Mouse (Mus musculus): Measurements from ENCODE around the gene Gipc3. TPM values are rescaled to one million over a fixed set of nuclear protein-coding genes. Genes with fewer than 3 reads are reported as not detected.

Gipc3 gene
- polyA plus RNA-seq, 1 experiment from 2014 or later, result not detected

DNA sequence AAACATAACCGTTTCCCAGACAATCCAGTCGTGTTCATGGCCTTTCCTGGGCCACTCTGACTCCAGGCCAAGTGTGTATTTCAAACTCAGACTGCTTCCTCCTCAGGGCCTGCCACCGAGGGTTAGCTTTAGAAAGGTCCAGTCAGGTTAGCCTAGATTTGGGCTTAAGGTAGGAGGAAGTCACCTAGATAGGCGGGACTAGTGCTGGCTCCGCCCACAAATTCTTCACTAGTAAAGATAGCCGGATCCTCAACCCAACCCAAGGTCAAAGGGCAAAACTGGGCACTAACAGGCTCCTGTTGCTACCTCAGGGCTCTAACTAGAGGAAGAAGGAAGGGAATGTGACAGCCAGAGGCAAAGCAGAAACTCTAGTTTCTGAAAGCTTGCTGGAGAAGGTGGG is 56.5 kb downstream of the Gipc3 start:
- no peak overlapping the region for H3K9ac ChIP-seq
- H3K4me2 ChIP-seq (replicated peaks), result no peak overlapping the region
- no peaks in the 10 kb centered on the region for H3K9me3 ChIP-seq (ENCODE audit: control insufficient read depth, low read length)
- H3K4me1 ChIP-seq (replicated peaks; ENCODE audit: control insufficient read depth, insufficient read depth, low read length), result peaks cover 8% of the 10 kb centered on the region
- ATAC-seq (ENCODE audit: low FRiP score), result no peak
- no peak overlapping the region for H3K4me3 ChIP-seq (replicated peaks; ENCODE audit: low read length)
- H3K27me3 ChIP-seq (ENCODE audit: control insufficient read depth, insufficient read depth, low read length), result peaks cover 47% of the 10 kb centered on the region
- no peak overlapping the region for H3K27ac ChIP-seq
- WGBS, result 52% methylated on average over 6 of the region's 6 CpGs
- DNase-seq (ENCODE audit: low spot score), result no peak
- no peaks in the 10 kb centered on the region for H3K36me3 ChIP-seq (replicated peaks; ENCODE audit: control insufficient read depth, insufficient read depth)

DNA sequence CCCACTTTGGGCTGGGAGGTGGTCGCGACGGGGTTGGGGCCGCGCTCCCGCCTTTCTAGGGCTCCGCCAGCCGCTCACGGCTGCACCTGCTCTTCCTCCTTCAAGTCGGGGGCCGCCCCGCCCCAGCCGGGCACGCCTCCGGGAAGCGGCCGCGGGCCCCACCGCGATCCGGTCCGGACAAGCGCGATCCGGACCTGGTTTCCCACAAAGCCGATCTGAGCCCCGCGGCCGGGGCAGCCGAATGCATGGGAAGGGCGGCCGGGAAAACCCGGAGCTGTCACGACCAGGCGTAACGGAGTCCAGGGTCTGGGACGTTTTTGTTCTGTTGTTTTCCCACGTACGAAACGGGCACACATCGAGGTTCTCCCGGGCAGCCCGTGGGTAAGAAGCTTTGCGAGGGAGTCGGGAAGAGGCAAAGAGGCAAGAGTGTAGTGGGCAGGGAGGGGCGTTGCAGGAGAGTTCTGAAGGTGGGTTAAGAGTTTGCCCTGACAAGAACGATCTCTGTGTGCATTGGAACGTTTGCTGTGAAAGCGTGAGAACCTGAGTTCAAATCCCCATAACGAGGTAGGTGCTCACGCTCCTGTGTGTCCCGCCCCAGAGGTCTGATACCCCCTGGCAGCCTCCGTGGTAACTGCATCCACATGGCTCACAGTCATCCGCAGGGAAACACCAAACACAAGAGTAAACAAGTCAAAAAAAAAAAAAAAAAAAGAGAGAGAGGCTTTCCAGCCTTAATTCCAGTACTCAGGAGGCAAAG is 57.2 kb downstream of the Gipc3 start:
- ATAC-seq (ENCODE audit: low FRiP score), result peak; percentile 77

More for the DNA sequence above, 57.2 kb downstream of the Gipc3 start:
- H3K4me2 ChIP-seq (replicated peaks), result peak overlapping the region; percentile 85
- peak; percentile 94 for DNase-seq (ENCODE audit: low spot score)
- 2% methylated on average over 54 of the region's 54 CpGs for WGBS
- H3K4me1 ChIP-seq (replicated peaks; ENCODE audit: control insufficient read depth, insufficient read depth, low read length), result peaks cover 4% of the 10 kb centered on the region
- H3K27me3 ChIP-seq (ENCODE audit: control insufficient read depth, insufficient read depth, low read length), result peaks cover 40% of the 10 kb centered on the region
- no peaks in the 10 kb centered on the region for H3K36me3 ChIP-seq (replicated peaks; ENCODE audit: control insufficient read depth, insufficient read depth)
- H3K4me3 ChIP-seq (replicated peaks; ENCODE audit: low read length), result peak overlapping the region; percentile 46
- peak overlapping the region; percentile 61 for H3K9ac ChIP-seq
- no peak overlapping the region for H3K27ac ChIP-seq
- no peaks in the 10 kb centered on the region for H3K9me3 ChIP-seq (ENCODE audit: control insufficient read depth, low read length)

Small RNA genes lying within 50 kb of the gene (microRNA-seq; reads per million reads assigned to microRNA genes)
- not detected for gene Mir6913

Other genes starting within 250 kb of the Gipc3 start
- 0.09 and 0.32 TPM in 2 replicates for gene Creb3l3, start 244.4 kb downstream of the Gipc3 start, polyA plus RNA-seq (2014; fragmentation: Nextera tagmentation; extraction: Ambion mirVana)
- 222 and 230 TPM in 2 replicates for gene Map2k2, start 237.4 kb downstream of the Gipc3 start, polyA plus RNA-seq (2014; fragmentation: Nextera tagmentation; extraction: Ambion mirVana)
- gene Zbtb7a, start 208.0 kb downstream of the Gipc3 start, polyA plus RNA-seq (2014; fragmentation: Nextera tagmentation; extraction: Ambion mirVana), result 12.4 and 14.4 TPM in 2 replicates
- 43.7 and 48.3 TPM in 2 replicates for gene Pias4, start 175.3 kb downstream of the Gipc3 start, polyA plus RNA-seq (2014; fragmentation: Nextera tagmentation; extraction: Ambion mirVana)
- 413 and 447 TPM in 2 replicates for gene Eef2, start 166.6 kb downstream of the Gipc3 start, polyA plus RNA-seq (2014; fragmentation: Nextera tagmentation; extraction: Ambion mirVana)
- gene Dapk3, start 160.3 kb downstream of the Gipc3 start, polyA plus RNA-seq (2014; fragmentation: Nextera tagmentation; extraction: Ambion mirVana), result 68.2 and 76.7 TPM in 2 replicates
- 0.33 TPM in 1 of 2 replicates, not detected in the other for gene 4930442H23Rik, start 159.4 kb downstream of the Gipc3 start, polyA plus RNA-seq (2014; fragmentation: Nextera tagmentation; extraction: Ambion mirVana)
- gene Nmrk2, start 141.2 kb downstream of the Gipc3 start, polyA plus RNA-seq (2014; fragmentation: Nextera tagmentation; extraction: Ambion mirVana), result 0.14 TPM in 1 of 2 replicates, not detected in the other
- 80.2 and 83.1 TPM in 2 replicates for gene Atcay, start 112.4 kb downstream of the Gipc3 start, polyA plus RNA-seq (2014; fragmentation: Nextera tagmentation; extraction: Ambion mirVana)
- gene Zfr2, start 110.1 kb downstream of the Gipc3 start, polyA plus RNA-seq (2014; fragmentation: Nextera tagmentation; extraction: Ambion mirVana), result 24.2 and 25.4 TPM in 2 replicates
- 30.2 and 37.0 TPM in 2 replicates for gene Matk, start 90.3 kb downstream of the Gipc3 start, polyA plus RNA-seq (2014; fragmentation: Nextera tagmentation; extraction: Ambion mirVana)
- 136 and 142 TPM in 2 replicates for gene Mrpl54, start 76.3 kb downstream of the Gipc3 start, polyA plus RNA-seq (2014; fragmentation: Nextera tagmentation; extraction: Ambion mirVana)
- 26.4 and 31.5 TPM in 2 replicates for gene Apba3, start 76.3 kb downstream of the Gipc3 start, polyA plus RNA-seq (2014; fragmentation: Nextera tagmentation; extraction: Ambion mirVana)
- 3.9 and 6.0 TPM in 2 replicates for gene Tjp3, start 51.7 kb downstream of the Gipc3 start, polyA plus RNA-seq (2014; fragmentation: Nextera tagmentation; extraction: Ambion mirVana)
- gene Pip5k1c, start 50.3 kb downstream of the Gipc3 start, polyA plus RNA-seq (2014; fragmentation: Nextera tagmentation; extraction: Ambion mirVana), result 137 and 151 TPM in 2 replicates
- gene Cactin, start 22.2 kb downstream of the Gipc3 start, polyA plus RNA-seq (2014; fragmentation: Nextera tagmentation; extraction: Ambion mirVana), result 18.7 and 20.6 TPM in 2 replicates
- gene Tbxa2r, start 14.5 kb downstream of the Gipc3 start, polyA plus RNA-seq (2014; fragmentation: Nextera tagmentation; extraction: Ambion mirVana), result 4.3 and 5.4 TPM in 2 replicates
- gene Hmg20b, start 7.2 kb upstream of the Gipc3 start, polyA plus RNA-seq (2014; fragmentation: Nextera tagmentation; extraction: Ambion mirVana), result 29.0 and 34.0 TPM in 2 replicates
- gene Mfsd12, start 14.2 kb upstream of the Gipc3 start, polyA plus RNA-seq (2014; fragmentation: Nextera tagmentation; extraction: Ambion mirVana), result 7.8 and 10.0 TPM in 2 replicates
- gene 4930404N11Rik, start 22.6 kb upstream of the Gipc3 start, polyA plus RNA-seq (2014; fragmentation: Nextera tagmentation; extraction: Ambion mirVana), result 0.30 and 0.59 TPM in 2 replicates
- gene Fzr1, start 35.2 kb upstream of the Gipc3 start, polyA plus RNA-seq (2014; fragmentation: Nextera tagmentation; extraction: Ambion mirVana), result 119 and 125 TPM in 2 replicates
- gene Dohh, start 41.2 kb upstream of the Gipc3 start, polyA plus RNA-seq (2014; fragmentation: Nextera tagmentation; extraction: Ambion mirVana), result 68.9 TPM in 2 replicates
- gene Gm48551, start 41.2 kb upstream of the Gipc3 start, polyA plus RNA-seq (2014; fragmentation: Nextera tagmentation; extraction: Ambion mirVana), result 5.5 and 5.7 TPM in 2 replicates
- 1.9 and 2.2 TPM in 2 replicates for gene Gm48552, start 45.7 kb upstream of the Gipc3 start, polyA plus RNA-seq (2014; fragmentation: Nextera tagmentation; extraction: Ambion mirVana)
- gene Smim24, start 49.8 kb upstream of the Gipc3 start, polyA plus RNA-seq (2014; fragmentation: Nextera tagmentation; extraction: Ambion mirVana), result 0.84 and 1.3 TPM in 2 replicates
- 17.3 and 25.8 TPM in 2 replicates for gene Nfic, start 112.4 kb upstream of the Gipc3 start, polyA plus RNA-seq (2014; fragmentation: Nextera tagmentation; extraction: Ambion mirVana)
- gene Celf5, start 139.4 kb upstream of the Gipc3 start, polyA plus RNA-seq (2014; fragmentation: Nextera tagmentation; extraction: Ambion mirVana), result 46.6 and 55.9 TPM in 2 replicates
- gene Ncln, start 153.1 kb upstream of the Gipc3 start, polyA plus RNA-seq (2014; fragmentation: Nextera tagmentation; extraction: Ambion mirVana), result 53.8 and 59.0 TPM in 2 replicates
- 0.70 and 0.81 TPM in 2 replicates for gene S1pr4, start 156.9 kb upstream of the Gipc3 start, polyA plus RNA-seq (2014; fragmentation: Nextera tagmentation; extraction: Ambion mirVana)
- 1.1 and 1.2 TPM in 2 replicates for gene Gna15, start 181.0 kb upstream of the Gipc3 start, polyA plus RNA-seq (2014; fragmentation: Nextera tagmentation; extraction: Ambion mirVana)
- 87.5 and 95.5 TPM in 2 replicates for gene Gna11, start 201.9 kb upstream of the Gipc3 start, polyA plus RNA-seq (2014; fragmentation: Nextera tagmentation; extraction: Ambion mirVana)
- 524 and 550 TPM in 2 replicates for gene Aes, start 216.2 kb upstream of the Gipc3 start, polyA plus RNA-seq (2014; fragmentation: Nextera tagmentation; extraction: Ambion mirVana)
- 24.5 and 29.7 TPM in 2 replicates for gene Tle2, start 231.3 kb upstream of the Gipc3 start, polyA plus RNA-seq (2014; fragmentation: Nextera tagmentation; extraction: Ambion mirVana)